Mouse (Mus musculus) left cerebral cortex, adult 18-20 months (tissue): ENCODE measurements at regions not wholly inside any gene's neighbourhood (a gene's known extent, or its start where the extent isn't known, plus 50 kb on each side); places are given as distances from the start of the nearest gene placed in this dataset.

Source experiments
- DNase-seq, 2 experiments: peaks; one replicate each; pipeline ENCODE4 v3.0.0; 2021 to 2022; ENCODE audit warnings: low spot score in 2 of 2, mixed read lengths in 1 of 2

DNA sequence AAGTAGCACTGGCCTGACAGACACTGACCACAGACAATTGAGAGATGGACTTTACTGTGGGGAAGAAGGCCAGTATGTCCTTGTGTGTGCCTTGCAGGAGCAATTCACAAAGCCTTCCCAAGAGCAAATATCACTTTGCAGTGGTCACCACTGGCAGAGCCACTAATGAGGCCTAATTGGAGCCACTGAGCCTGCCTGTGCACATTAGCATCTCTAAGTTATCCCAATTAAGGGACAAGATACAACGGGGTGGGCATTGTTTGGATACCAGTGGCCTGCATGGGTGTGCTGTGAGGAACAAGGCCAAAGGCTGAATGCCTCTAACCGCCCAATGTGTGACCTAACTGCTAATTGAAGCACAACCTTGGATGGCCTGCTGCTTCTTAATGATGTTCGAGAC, 433.4 kb upstream of the Ptbp2 start:
- DNase-seq, result no peak

DNA sequence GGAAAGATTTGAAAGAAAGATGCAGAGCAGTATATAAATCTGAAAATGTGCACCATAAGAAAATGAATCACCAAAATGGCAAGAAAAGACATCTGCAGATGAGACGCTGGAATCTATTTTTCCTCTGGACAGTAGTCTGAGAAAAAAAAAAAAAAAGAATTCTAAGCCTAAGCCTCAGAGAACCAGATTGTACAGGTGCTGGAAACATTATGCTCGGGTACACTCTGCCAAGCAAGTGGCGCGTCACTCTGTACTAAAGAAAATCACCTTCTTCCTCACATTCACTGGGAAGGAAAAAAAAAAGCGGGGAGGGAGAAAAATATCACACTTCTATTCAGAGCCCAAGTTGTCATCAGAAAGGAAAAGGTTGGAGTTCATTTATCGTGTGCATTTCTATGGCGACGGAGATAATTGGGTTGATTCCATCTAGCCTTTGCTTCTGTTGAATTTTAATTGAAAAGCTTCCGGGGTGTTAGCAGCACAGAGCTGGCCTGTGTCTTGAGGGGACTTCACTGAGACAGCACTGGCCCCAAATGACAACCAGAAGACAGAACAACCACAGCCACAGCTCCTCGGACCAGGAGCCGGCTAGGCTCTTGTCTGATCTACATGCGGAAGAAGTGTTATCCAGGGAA, 430.5 kb upstream of the Ptbp2 start:
- DNase-seq, result peak in 1 of 2 experiments; percentile 25

DNA sequence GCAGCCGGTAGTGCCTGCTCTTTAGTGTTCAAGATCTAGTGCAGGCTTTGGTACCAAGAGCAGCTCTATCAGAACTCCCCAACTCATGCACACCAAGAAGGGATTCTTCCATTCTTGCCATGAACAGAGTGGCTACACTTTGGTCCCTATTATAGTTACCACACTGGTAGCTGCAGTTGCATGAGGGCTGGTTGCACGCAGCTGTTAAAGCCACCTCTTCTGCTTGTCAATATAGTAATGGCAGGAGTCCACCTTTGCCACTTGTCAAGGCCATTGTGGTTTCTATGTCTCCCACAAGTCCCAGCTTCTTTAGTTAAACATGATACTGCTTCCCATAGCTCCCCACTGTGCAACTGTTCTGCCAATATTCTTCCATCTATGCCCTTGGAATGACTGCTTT, 415.1 kb upstream of the Ptbp2 start:
- no peak for DNase-seq

DNA sequence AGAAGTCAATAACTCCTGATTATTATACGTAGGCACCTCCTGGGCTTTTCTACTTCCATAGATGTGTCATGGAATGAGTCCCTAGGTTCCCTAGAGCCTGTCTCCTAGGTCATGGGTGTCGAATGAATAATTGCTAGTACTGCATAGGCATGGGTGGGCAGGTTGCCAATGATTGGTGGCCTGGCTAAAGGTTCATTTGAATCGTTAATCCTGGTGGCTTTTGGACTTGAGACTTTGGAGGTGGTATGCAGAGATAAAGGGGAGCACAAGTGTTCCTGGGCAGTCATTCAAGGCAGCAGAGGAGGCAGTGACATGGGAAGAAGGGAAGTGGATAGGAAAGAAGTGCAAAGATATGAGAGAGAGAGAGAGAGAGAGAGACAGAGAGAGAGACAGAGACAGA, 410.2 kb upstream of the Ptbp2 start:
- no peak for DNase-seq

DNA sequence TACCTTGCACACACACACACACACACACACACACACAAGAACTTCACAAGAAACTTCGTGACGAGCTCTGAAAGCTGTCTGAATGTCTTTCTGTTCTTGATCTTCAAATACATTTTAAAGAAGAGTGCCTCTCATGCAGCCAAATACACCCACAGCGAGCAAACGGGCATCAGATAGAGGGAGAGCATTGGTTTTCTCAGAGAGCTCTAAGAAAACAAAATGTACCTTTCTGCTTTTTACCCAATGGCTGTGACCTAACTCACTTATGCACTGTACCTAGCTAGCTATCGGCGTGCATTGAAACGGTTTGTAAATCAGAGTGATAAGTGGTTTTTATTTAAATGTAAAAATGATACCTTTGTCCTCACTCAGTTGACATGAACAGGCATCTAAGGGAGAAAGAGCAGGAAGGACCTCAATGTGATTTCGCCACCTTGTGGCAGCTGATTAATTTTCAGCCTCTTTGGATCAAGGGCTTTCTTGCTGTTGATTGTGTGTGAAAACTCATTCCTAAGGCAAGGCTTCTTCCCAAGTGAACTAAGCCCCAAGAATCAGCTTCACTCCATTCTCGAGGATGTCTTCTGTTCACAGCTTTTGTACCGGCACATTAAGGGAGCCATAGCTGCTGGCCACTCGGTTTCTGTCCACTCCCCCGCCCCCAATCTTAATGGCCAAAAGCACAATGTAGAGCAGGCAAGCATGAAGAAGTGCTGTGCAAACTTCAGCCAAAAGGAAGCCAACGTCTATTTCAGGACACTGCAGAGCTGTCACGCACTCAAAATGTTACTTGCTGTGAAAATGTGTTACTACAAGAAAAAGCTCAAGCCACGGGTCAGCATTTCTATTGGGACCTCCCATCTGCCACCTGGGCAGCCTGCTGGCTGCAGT, 408.4 kb upstream of the Ptbp2 start:
- peak; percentile 71 to 78 for DNase-seq

DNA sequence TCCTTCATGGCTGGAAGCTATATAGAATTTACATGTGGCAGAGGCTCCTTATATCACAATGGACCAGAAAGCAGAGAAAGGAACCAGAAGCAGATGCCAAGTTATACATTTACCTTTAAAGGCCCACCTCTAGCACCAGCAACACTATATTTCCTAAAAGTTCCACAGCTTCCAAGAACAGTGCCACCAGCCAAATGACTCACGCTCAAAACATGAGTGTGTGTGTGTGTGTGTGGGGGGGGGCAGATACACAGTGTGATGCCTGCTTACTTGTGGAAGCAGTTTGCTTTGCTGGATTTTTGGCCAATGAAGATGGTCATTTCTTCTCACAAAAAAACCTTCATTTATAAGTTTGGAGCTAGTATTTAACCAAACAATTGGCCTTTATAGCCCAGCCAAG, 405.3 kb upstream of the Ptbp2 start:
- DNase-seq, result no peak

DNA sequence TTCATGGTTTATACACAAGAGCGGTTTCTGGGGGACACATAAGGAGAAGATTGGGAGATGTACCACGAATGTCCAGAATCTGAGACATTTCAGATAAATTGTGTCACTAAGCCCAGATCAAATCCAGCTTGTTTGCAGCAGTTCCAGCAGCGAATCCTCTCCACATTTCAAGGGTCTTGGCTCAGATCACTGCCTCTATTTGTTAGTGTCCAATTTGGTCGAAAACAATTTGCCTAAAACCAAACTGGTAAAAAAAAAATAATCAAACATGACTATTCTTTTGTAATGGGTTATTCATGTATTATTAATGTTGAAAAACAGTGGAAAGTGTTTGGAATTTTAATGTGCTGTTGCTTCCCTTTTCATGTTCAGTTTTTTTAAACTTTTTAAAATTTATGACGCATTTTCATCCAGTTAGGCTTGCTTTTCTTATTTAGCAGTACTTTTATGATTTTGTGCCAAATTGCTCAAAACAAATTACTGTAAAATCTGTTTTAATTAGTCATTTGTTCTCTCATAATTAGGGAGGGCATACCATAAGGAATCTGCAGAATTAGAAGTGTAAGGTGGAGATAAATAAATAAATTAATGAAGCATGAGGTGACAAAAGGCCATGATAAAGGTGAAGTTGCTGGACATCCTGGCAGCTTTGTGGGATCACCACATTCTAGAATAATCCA, 396.8 kb upstream of the Ptbp2 start:
- DNase-seq, result no peak

DNA sequence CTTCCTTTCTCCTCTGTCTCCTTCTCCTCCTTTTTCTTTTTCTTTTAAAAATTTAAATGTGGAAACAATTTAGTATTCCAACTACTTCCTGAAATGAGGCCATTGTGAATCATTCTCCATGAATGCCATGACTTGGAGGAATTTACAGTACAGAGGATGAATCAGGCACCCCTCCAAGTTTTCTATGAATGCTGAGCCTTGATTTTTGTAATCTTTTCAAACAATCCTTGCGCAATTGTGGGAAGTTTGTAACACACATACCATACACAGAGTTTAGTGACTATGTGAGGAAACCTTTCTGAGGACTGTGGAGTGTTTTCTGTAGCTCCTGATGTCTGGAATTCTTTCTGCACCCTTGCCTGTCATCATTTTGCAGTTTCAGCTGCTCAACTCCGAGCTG, 391.4 kb upstream of the Ptbp2 start:
- peak in 1 of 2 experiments; percentile 5 for DNase-seq
